Mouse (Mus musculus) neural tube, embryonic 12.5 days (tissue): ENCODE data around the gene Gm28035. TPM values are rescaled to one million over a fixed set of nuclear protein-coding genes. Genes with fewer than 3 reads are reported as not detected.

Experiments used
- polyA plus RNA-seq: library from polyadenylated mRNA; unstranded; fragments of >200 nt; fragmentation: Nextera tagmentation; extraction: Ambion mirVana; gene quantifications from 2 replicates; pipeline ENCODE4 v1.2.1, GENCODE M21; 2016

Gm28035 gene
- polyA plus RNA-seq, 1 experiment from 2014 or later, result 0.34 TPM

Other genes with a start within 250 kb of the Gm28035 start
- 37.4 and 41.4 TPM in 2 replicates for gene Wdr34, start 191.7 kb upstream of the Gm28035 start, polyA plus RNA-seq
- gene Set, start 183.2 kb upstream of the Gm28035 start, polyA plus RNA-seq, result 572 and 583 TPM in 2 replicates
- 6.4 and 6.9 TPM in 2 replicates for gene Pkn3, start 162.9 kb upstream of the Gm28035 start, polyA plus RNA-seq
- 25.3 and 27.9 TPM in 2 replicates for gene Zdhhc12, start 146.9 kb upstream of the Gm28035 start, polyA plus RNA-seq
- gene Zer1, start 116.0 kb upstream of the Gm28035 start, polyA plus RNA-seq, result 10.6 and 11.1 TPM in 2 replicates
- 8.2 and 11.3 TPM in 2 replicates for gene Tbc1d13, start 106.8 kb upstream of the Gm28035 start, polyA plus RNA-seq
- 17.1 and 17.7 TPM in 2 replicates for gene Endog, start 69.1 kb upstream of the Gm28035 start, polyA plus RNA-seq
- gene Spout1, start 62.1 kb upstream of the Gm28035 start, polyA plus RNA-seq, result 59.4 and 61.0 TPM in 2 replicates
- gene Kyat1, start 34.7 kb upstream of the Gm28035 start, polyA plus RNA-seq, result 12.5 and 12.7 TPM in 2 replicates
- gene Lrrc8a, start 2.9 kb upstream of the Gm28035 start, polyA plus RNA-seq, result 30.6 and 43.0 TPM in 2 replicates
- 3.8 and 4.2 TPM in 2 replicates for gene Phyhd1, start 25.6 kb downstream of the Gm28035 start, polyA plus RNA-seq
- gene Gm28038, start 40.5 kb downstream of the Gm28035 start, polyA plus RNA-seq, result not detected in 2 replicates
- 27.5 and 28.8 TPM in 2 replicates for gene Dolk, start 45.8 kb downstream of the Gm28035 start, polyA plus RNA-seq
- 26.4 and 34.4 TPM in 2 replicates for gene Nup188, start 45.8 kb downstream of the Gm28035 start, polyA plus RNA-seq
- 105 and 118 TPM in 2 replicates for gene Sh3glb2, start 118.8 kb downstream of the Gm28035 start, polyA plus RNA-seq
- gene Miga2, start 123.7 kb downstream of the Gm28035 start, polyA plus RNA-seq, result 28.5 and 31.8 TPM in 2 replicates
- gene Dolpp1, start 151.7 kb downstream of the Gm28035 start, polyA plus RNA-seq, result 51.9 and 52.3 TPM in 2 replicates
- gene Crat, start 175.2 kb downstream of the Gm28035 start, polyA plus RNA-seq, result 26.0 and 27.7 TPM in 2 replicates
- 129 and 135 TPM in 2 replicates for gene Ptpa, start 175.5 kb downstream of the Gm28035 start, polyA plus RNA-seq
- gene Ier5l, start 233.7 kb downstream of the Gm28035 start, polyA plus RNA-seq, result 5.7 and 5.8 TPM in 2 replicates